Mouse (Mus musculus) lung, postnatal 0 days (tissue): Measurements from ENCODE around the gene Gale. TPM values are rescaled to one million over a fixed set of nuclear protein-coding genes. Genes with fewer than 3 reads are reported as not detected.
A peak's percentile ranks its signal among the peaks of the same experiment; 100 is the strongest.

Experiments used
- ATAC-seq: fragments of 200-750 bp; cut with Nextera tagmentation; 2 replicates; pipeline ENCODE4 v1.8.0; 2017; ENCODE audit warnings: moderate library complexity
- DNase-seq: peaks from one replicate; pipeline ENCODE4 v3.0.0-alpha.2; 2016; ENCODE audit warnings: low spot score
- H3K27ac ChIP-seq: fragments of 300-500 bp; sonication (generic); 2 replicates; pipeline ENCODE4 v1.5.1; 2014; ENCODE audit warnings: antibody characterized with exemption, mild to moderate bottlenecking, low read length, mixed read lengths
- H3K27me3 ChIP-seq: fragments of 300-500 bp; sonication (generic); replicated peaks from 2 replicates; pipeline ENCODE4 v1.6.1; 2014; ENCODE audit warnings: low read length, mixed read lengths; ENCODE audit not compliant: insufficient read depth
- H3K36me3 ChIP-seq: fragments of 300-500 bp; sonication (generic); 2 replicates; pipeline ENCODE4 v1.6.1; 2014; ENCODE audit warnings: low read length, mixed read lengths; ENCODE audit not compliant: insufficient read depth
- H3K4me1 ChIP-seq: fragments of 300-500 bp; sonication (generic); 2 replicates; pipeline ENCODE4 v1.6.1; 2014; ENCODE audit warnings: antibody characterized with exemption, low read depth, low read length, mixed read lengths; ENCODE audit not compliant: insufficient read depth
- H3K4me2 ChIP-seq: fragments of 300-500 bp; sonication (generic); replicated peaks from 2 replicates; pipeline ENCODE4 v1.6.1; 2014; ENCODE audit warnings: low read depth, mild to moderate bottlenecking, low read length, moderate library complexity, mixed read lengths
- H3K4me3 ChIP-seq: fragments of 300-500 bp; sonication (generic); 2 replicates; pipeline ENCODE4 v1.5.1; 2014; ENCODE audit warnings: low read depth, low read length
- H3K9ac ChIP-seq: fragments of 300-500 bp; sonication (generic); replicated peaks from 2 replicates; pipeline ENCODE4 v1.6.1; 2014; ENCODE audit warnings: low read depth, mild to moderate bottlenecking
- H3K9me3 ChIP-seq: fragments of 300-500 bp; sonication (generic); 2 replicates; pipeline ENCODE4 v1.6.1; 2016; ENCODE audit warnings: low read length, mixed read lengths
- CTCF ChIP-seq: IDR thresholded peaks from 2 replicates; pipeline ENCODE4 v1.5.1; 2016; ENCODE audit warnings: antibody characterized with exemption, mild to moderate bottlenecking
- EP300 ChIP-seq: IDR thresholded peaks from 2 replicates; pipeline ENCODE4 v1.6.1; 2016; ENCODE audit warnings: antibody characterized with exemption, mild to moderate bottlenecking, control low read depth
- WGBS: fragments of 180-500 bp; shearing (Covaris S2); extraction: QIAGEN DNeasy Blood & Tissue Kit; methylation state at CpG from one replicate; pipeline ENCODE4 v1.1.7; 2014; 5-methylcytosine and 5-hydroxymethylcytosine counted together
- polyA plus RNA-seq: library from polyadenylated mRNA; unstranded; fragments of >200 nt; fragmentation: Nextera tagmentation; extraction: Ambion mirVana; gene quantifications from 2 replicates; pipeline ENCODE4 v1.2.1, GENCODE M21; 2015

Gale gene
- polyA plus RNA-seq, 1 experiment from 2014 or later = 40.5 TPM

DNA sequence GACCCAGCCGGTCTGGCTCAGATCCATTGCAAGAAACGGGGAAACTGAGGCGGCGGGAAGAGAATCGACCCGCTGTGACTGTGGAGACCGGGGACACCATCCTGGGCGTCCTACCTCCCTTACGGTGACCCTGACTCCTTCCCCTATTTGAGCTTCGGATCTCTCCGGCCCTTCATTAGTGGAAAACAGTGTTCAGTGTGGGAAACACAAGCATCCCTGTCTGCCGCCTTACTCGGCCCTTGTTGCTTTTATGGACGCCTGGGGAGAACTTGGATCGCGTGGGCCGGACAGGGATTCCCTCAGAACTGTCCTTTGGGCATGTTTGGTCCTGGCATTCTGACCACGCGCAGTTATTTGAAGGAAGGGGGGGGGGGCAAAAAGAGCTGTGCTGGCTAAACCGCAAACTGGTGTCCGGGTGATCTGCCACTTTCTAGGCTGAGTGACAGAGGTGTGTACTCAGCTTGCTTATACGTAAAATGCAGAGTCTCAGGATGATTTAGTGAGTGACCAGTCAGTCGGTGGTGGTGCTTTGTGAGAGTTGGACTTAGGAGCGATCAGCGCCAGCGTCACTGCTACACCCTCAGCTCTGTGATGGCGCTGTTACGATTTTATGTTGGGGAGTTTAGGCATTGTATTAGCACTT lies 16.7 kb upstream of the Gale start:
- Histone ChIP-seq H3K4me1 (peaks cover 14% of the 10 kb centered on the region; the same call in 1 of the 2 replicates), H3K36me3 (0 out of 2 replicates have a peak, but pooled peaks cover 9% of the 10 kb centered on the region), H3K4me2 (peak overlapping the region; percentile 75), H3K27ac (peak overlapping the region; percentile 69), H3K9me3 (no peaks in the 10 kb centered on the region), H3K27me3 (no peaks in the 10 kb centered on the region), H3K9ac (peak overlapping the region; percentile 79), H3K4me3 (peak overlapping the region; percentile 90)
- DNase-seq = peak; percentile 41
- under 1% methylated on average over 28 of the region's 28 CpGs for WGBS
- peak; percentile 18 for ATAC-seq
- no peak for TF ChIP-seq EP300
- TF ChIP-seq CTCF = no peak

DNA sequence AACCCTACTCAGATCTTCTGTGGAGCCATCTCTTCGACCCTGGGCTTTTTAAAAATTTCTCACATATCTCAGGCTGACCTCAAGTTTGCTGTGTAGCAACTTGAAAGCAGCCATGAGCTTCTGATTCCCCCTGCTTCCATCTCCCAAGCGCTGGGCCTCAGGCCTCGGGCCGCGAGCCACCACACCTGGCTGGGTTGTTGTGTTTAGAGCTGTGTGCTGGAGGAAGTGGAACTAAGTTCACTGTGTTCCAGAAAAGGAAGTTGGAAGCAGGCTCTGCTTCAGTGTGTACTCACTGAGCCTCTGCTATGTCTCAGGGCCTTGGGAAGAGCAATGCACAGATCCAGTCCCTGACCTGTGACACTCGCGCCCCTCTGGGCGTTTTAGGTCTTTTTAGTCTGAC lies 15.4 kb upstream of the Gale start:
- Histone ChIP-seq H3K27me3 (no peaks in the 10 kb centered on the region), H3K27ac (no peak overlapping the region), H3K4me2 (no peak overlapping the region), H3K4me3 (no peak overlapping the region), H3K9ac (no peak overlapping the region), H3K4me1 (peaks cover 14% of the 10 kb centered on the region; the same call in 1 of the 2 replicates), H3K36me3 (peaks cover 16% of the 10 kb centered on the region; the same call in 1 of the 2 replicates), H3K9me3 (no peaks in the 10 kb centered on the region)
- no peak for DNase-seq
- no peak for ATAC-seq
- TF ChIP-seq CTCF (no peak), EP300 (no peak)
- WGBS = 81% methylated on average over 8 of the region's 8 CpGs

GRCm38 (mm10) chr4:135949475-135949874 lies 14.1 kb upstream of the Gale start:
- H3K36me3 ChIP-seq = peaks cover 18% of the 10 kb centered on the region; the same call in 1 of the 2 replicates
- no peak overlapping the region for H3K27ac ChIP-seq
- peaks cover 14% of the 10 kb centered on the region; the same call in 1 of the 2 replicates for H3K4me1 ChIP-seq
- 61% methylated on average over 10 of the region's 10 CpGs for WGBS
- no peaks in the 10 kb centered on the region for H3K9me3 ChIP-seq
- peak; percentile 14; the same call in 1 of the 2 replicates for ATAC-seq
- H3K27me3 ChIP-seq = no peaks in the 10 kb centered on the region
- no peak for TF ChIP-seq CTCF
- TF ChIP-seq EP300 = no peak
- no peak overlapping the region for H3K4me3 ChIP-seq
- no peak overlapping the region for H3K9ac ChIP-seq
- H3K4me2 ChIP-seq = no peak overlapping the region
- peak; percentile 33 for DNase-seq

GRCm38 (mm10) chr4:135949911-135950310 lies 13.6 kb upstream of the Gale start:
- Histone ChIP-seq H3K27ac (no peak overlapping the region), H3K4me1 (peaks cover 14% of the 10 kb centered on the region; the same call in 1 of the 2 replicates), H3K9ac (no peak overlapping the region), H3K27me3 (no peaks in the 10 kb centered on the region), H3K4me3 (no peak overlapping the region), H3K36me3 (peaks cover 18% of the 10 kb centered on the region; the same call in 1 of the 2 replicates), H3K4me2 (no peak overlapping the region), H3K9me3 (no peaks in the 10 kb centered on the region)
- TF ChIP-seq CTCF = no peak
- no peak for TF ChIP-seq EP300
- DNase-seq (peak; percentile 28), ATAC-seq (peak; percentile 14; the same call in 1 of the 2 replicates)
- WGBS = 48% methylated on average over 6 of the region's 6 CpGs

- H3K9me3 ChIP-seq = no peaks in the 10 kb centered on the region
- no peak overlapping the region for H3K4me3 ChIP-seq
- H3K27me3 ChIP-seq = no peaks in the 10 kb centered on the region
- peaks cover 19% of the 10 kb centered on the region for H3K36me3 ChIP-seq
- no peak overlapping the region for H3K9ac ChIP-seq
- no peak overlapping the region for H3K4me2 ChIP-seq
- H3K27ac ChIP-seq = no peak overlapping the region
- 56% methylated on average over 6 of the region's 6 CpGs for WGBS
- no peak for TF ChIP-seq EP300
- no peak for TF ChIP-seq CTCF
- H3K4me1 ChIP-seq = peaks cover 14% of the 10 kb centered on the region; the same call in 1 of the 2 replicates
- ATAC-seq = no peak
- no peak for DNase-seq
Observed at GRCm38 (mm10) chr4:135950365-135950764, 13.2 kb upstream of the Gale start.

GRCm38 (mm10) chr4:135951505-135951904 lies 12.0 kb upstream of the Gale start:
- no peak for DNase-seq

More at GRCm38 (mm10) chr4:135951505-135951904, 12.0 kb upstream of the Gale start:
- H3K4me2 ChIP-seq = no peak overlapping the region
- no peak overlapping the region for H3K9ac ChIP-seq
- H3K9me3 ChIP-seq = no peaks in the 10 kb centered on the region
- H3K4me3 ChIP-seq = no peak overlapping the region
- no peak overlapping the region for H3K27ac ChIP-seq
- peaks cover 6% of the 10 kb centered on the region; the same call in 1 of the 2 replicates for H3K4me1 ChIP-seq
- no peak for ATAC-seq
- WGBS = 91% methylated on average over 3 of the region's 3 CpGs
- H3K36me3 ChIP-seq = peaks cover 27% of the 10 kb centered on the region
- no peaks in the 10 kb centered on the region for H3K27me3 ChIP-seq
- TF ChIP-seq CTCF = peak; percentile 43
- TF ChIP-seq EP300 = no peak
